Mouse (Mus musculus) kidney, adult 2 months (tissue): ENCODE measurements around the gene Dedd2.

Source experiments
- CTCF ChIP-seq: fragments of 200-500 bp; conservative IDR thresholded peaks from 2 replicates; pipeline ENCODE4 v1.5.1; 2011; ENCODE audit warnings: low read depth, mild to moderate bottlenecking, control low read depth, low read length, moderate library complexity, mixed read lengths; ENCODE audit not compliant: insufficient read depth, insufficient read length
- POLR2A ChIP-seq: fragments of 200-500 bp; IDR thresholded peaks from one replicate; pipeline ENCODE4 v1.6.1; 2011; ENCODE audit warnings: low read depth, low read length, control low read depth

DNA sequence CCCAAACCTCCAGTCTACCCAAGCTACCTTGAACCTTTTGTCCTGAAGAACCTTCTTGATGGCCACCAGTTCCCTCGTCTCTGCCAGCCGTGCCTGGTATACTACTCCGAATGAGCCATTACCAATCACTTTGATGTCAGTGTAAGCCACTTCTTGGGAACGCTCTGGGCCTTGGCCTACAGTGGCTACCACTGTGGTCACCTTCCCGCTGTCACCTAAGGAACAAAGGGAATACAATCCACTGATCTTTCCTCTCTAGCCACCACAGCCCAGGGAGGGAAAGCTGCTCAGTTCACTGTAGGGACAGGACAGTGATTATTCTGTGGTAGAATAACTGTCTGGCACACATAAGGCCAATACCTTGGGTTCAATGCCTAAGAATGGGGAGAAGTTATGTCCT is 15.1 kb upstream of the Dedd2 start:
- TF ChIP-seq CTCF (no peak), POLR2A (no peak)
